Mouse (Mus musculus): ENCODE data around the gene Cpsf4. TPM values are rescaled to one million over a fixed set of nuclear protein-coding genes. Genes with fewer than 3 reads are reported as not detected.

Cpsf4 gene
- polyA plus RNA-seq, 1 experiment from 2014 or later, result 25.9 TPM

- peaks cover 20% of the 10 kb centered on the region for H3K4me1 ChIP-seq (ENCODE audit: control insufficient read depth, insufficient read depth, low read length)
- WGBS, result 89% methylated on average over 2 of the region's 2 CpGs
- H3K9ac ChIP-seq (ENCODE audit: low read length), result peak within 1 kb of the TSS; percentile 97
- ATAC-seq (replicated peaks; ENCODE audit: extremely low read depth, insufficient read depth, low FRiP score), result no peak
- H3K27me3 ChIP-seq (ENCODE audit: control insufficient read depth, insufficient read depth, low read length), result no peaks in the 10 kb centered on the region
- H3K4me2 ChIP-seq (ENCODE audit: low read depth, low read length), result peak within 1 kb of the TSS; percentile 68
- H3K4me3 ChIP-seq (ENCODE audit: low read length), result peak within 1 kb of the TSS; percentile 86
- H3K36me3 ChIP-seq (ENCODE audit: control insufficient read depth, insufficient read depth), result peaks cover 36% of the 10 kb centered on the region
- H3K27ac ChIP-seq (ENCODE audit: low read length), result peak within 1 kb of the TSS; percentile 96
- H3K9me3 ChIP-seq (replicated peaks; ENCODE audit: control insufficient read depth, low read length), result no peaks in the 10 kb centered on the region
These were observed 24.9 kb downstream of the Cpsf4 start, which contains the start of gene Atp5j2 for GRCm38 (mm10) chr5:145191962-145192361. Atp5j2 (minus strand) TSS chr5:145192062.

- ATAC-seq (replicated peaks; ENCODE audit: extremely low read depth, insufficient read depth, low FRiP score), result no peak
- H3K4me3 ChIP-seq (ENCODE audit: low read length), result no peak overlapping the region; the same call in 1 of the 2 replicates
- no peak overlapping the region for H3K9ac ChIP-seq (ENCODE audit: low read length)
- H3K36me3 ChIP-seq (ENCODE audit: control insufficient read depth, insufficient read depth), result peaks cover 18% of the 10 kb centered on the region
- H3K27ac ChIP-seq (ENCODE audit: low read length), result no peak overlapping the region
- H3K9me3 ChIP-seq (replicated peaks; ENCODE audit: control insufficient read depth, low read length), result no peaks in the 10 kb centered on the region
- peak overlapping the region; percentile 91 for H3K4me2 ChIP-seq (ENCODE audit: low read depth, low read length)
- H3K4me1 ChIP-seq (ENCODE audit: control insufficient read depth, insufficient read depth, low read length), result peaks cover 14% of the 10 kb centered on the region
- H3K27me3 ChIP-seq (ENCODE audit: control insufficient read depth, insufficient read depth, low read length), result no peaks in the 10 kb centered on the region
- 68% methylated on average over 7 of the region's 7 CpGs for WGBS
These were observed 33.4 kb downstream of the Cpsf4 start for GRCm38 (mm10) chr5:145200387-145200786.

GRCm38 (mm10) chr5:145201321-145201991 is 34.4 kb downstream of the Cpsf4 start, which contains the start of gene Zkscan14:
Zkscan14 (minus strand) TSS chr5:145201868.
- peak within 1 kb of the TSS; percentile 80 for H3K27ac ChIP-seq (ENCODE audit: low read length)
- H3K4me1 ChIP-seq (ENCODE audit: control insufficient read depth, insufficient read depth, low read length), result peaks cover 22% of the 10 kb centered on the region
- no peaks in the 10 kb centered on the region for H3K27me3 ChIP-seq (ENCODE audit: control insufficient read depth, insufficient read depth, low read length)
- no peak for ATAC-seq (replicated peaks; ENCODE audit: extremely low read depth, insufficient read depth, low FRiP score)
- no peaks in the 10 kb centered on the region for H3K9me3 ChIP-seq (replicated peaks; ENCODE audit: control insufficient read depth, low read length)
- peaks cover 8% of the 10 kb centered on the region; the same call in 1 of the 2 replicates for H3K36me3 ChIP-seq (ENCODE audit: control insufficient read depth, insufficient read depth)
- peak within 1 kb of the TSS; percentile 96 for H3K4me3 ChIP-seq (ENCODE audit: low read length)
- H3K4me2 ChIP-seq (ENCODE audit: low read depth, low read length), result peak within 1 kb of the TSS; percentile 91
- peak within 1 kb of the TSS; percentile 85 for H3K9ac ChIP-seq (ENCODE audit: low read length)
- WGBS, result under 1% methylated on average over 37 of the region's 37 CpGs

GRCm38 (mm10) chr5:145202446-145202845 is 35.4 kb downstream of the Cpsf4 start:
- no peak overlapping the region for H3K4me2 ChIP-seq (ENCODE audit: low read depth, low read length)
- H3K9me3 ChIP-seq (replicated peaks; ENCODE audit: control insufficient read depth, low read length), result no peaks in the 10 kb centered on the region
- peaks cover 22% of the 10 kb centered on the region for H3K4me1 ChIP-seq (ENCODE audit: control insufficient read depth, insufficient read depth, low read length)
- no peak overlapping the region for H3K4me3 ChIP-seq (ENCODE audit: low read length)
- 44% methylated on average over 3 of the region's 3 CpGs for whole genome bisulfite sequencing
- no peak overlapping the region for H3K9ac ChIP-seq (ENCODE audit: low read length)
- H3K36me3 ChIP-seq (ENCODE audit: control insufficient read depth, insufficient read depth), result 0 out of 2 replicates have a peak, but pooled peaks cover 2% of the 10 kb centered on the region
- no peaks in the 10 kb centered on the region for H3K27me3 ChIP-seq (ENCODE audit: control insufficient read depth, insufficient read depth, low read length)
- no peak for ATAC-seq (replicated peaks; ENCODE audit: extremely low read depth, insufficient read depth, low FRiP score)
- H3K27ac ChIP-seq (ENCODE audit: low read length), result no peak overlapping the region

GRCm38 (mm10) chr5:145203936-145204691 is 37.1 kb downstream of the Cpsf4 start, which contains the start of gene Zkscan5:
Zkscan5 (plus strand) TSS chr5:145204562.
- H3K36me3 ChIP-seq (ENCODE audit: control insufficient read depth, insufficient read depth), result peaks cover 4% of the 10 kb centered on the region; the same call in 1 of the 2 replicates
- peak within 1 kb of the TSS; percentile 73 for H3K4me2 ChIP-seq (ENCODE audit: low read depth, low read length)

GRCm38 (mm10) chr5:145205041-145205440 is 38.0 kb downstream of the Cpsf4 start:
- Histone ChIP-seq H3K9me3 (replicated peaks; ENCODE audit: control insufficient read depth, low read length) (no peaks in the 10 kb centered on the region), H3K9ac (ENCODE audit: low read length) (peak overlapping the region; percentile 81), H3K4me3 (ENCODE audit: low read length) (peak overlapping the region; percentile 87), H3K4me2 (ENCODE audit: low read depth, low read length) (peak overlapping the region; percentile 73), H3K27me3 (ENCODE audit: control insufficient read depth, insufficient read depth, low read length) (no peaks in the 10 kb centered on the region), H3K27ac (ENCODE audit: low read length) (peak overlapping the region; percentile 66), H3K4me1 (ENCODE audit: control insufficient read depth, insufficient read depth, low read length) (peaks cover 22% of the 10 kb centered on the region), H3K36me3 (ENCODE audit: control insufficient read depth, insufficient read depth) (peaks cover 12% of the 10 kb centered on the region)
- WGBS, result 5% methylated on average over 9 of the region's 9 CpGs
- no peak for ATAC-seq (replicated peaks; ENCODE audit: extremely low read depth, insufficient read depth, low FRiP score)

More at GRCm38 (mm10) chr5:145203936-145204691, 37.1 kb downstream of the Cpsf4 start, which contains the start of gene Zkscan5:
- Histone ChIP-seq H3K27ac (ENCODE audit: low read length) (peak within 1 kb of the TSS; percentile 96), H3K4me3 (ENCODE audit: low read length) (peak within 1 kb of the TSS; percentile 87), H3K4me1 (ENCODE audit: control insufficient read depth, insufficient read depth, low read length) (peaks cover 22% of the 10 kb centered on the region), H3K9ac (ENCODE audit: low read length) (peak within 1 kb of the TSS; percentile 81), H3K9me3 (replicated peaks; ENCODE audit: control insufficient read depth, low read length) (no peaks in the 10 kb centered on the region), H3K27me3 (ENCODE audit: control insufficient read depth, insufficient read depth, low read length) (no peaks in the 10 kb centered on the region)
- under 1% methylated on average over 22 of the region's 22 CpGs for WGBS
- peak; percentile 93 for ATAC-seq (replicated peaks; ENCODE audit: extremely low read depth, insufficient read depth, low FRiP score)

- no peak overlapping the region for H3K4me2 ChIP-seq (ENCODE audit: low read depth, low read length)
- ATAC-seq (replicated peaks; ENCODE audit: extremely low read depth, insufficient read depth, low FRiP score), result no peak
- 96% methylated on average over 6 of the region's 6 CpGs for WGBS
- no peaks in the 10 kb centered on the region; the same call in 1 of the 2 replicates for H3K9me3 ChIP-seq (replicated peaks; ENCODE audit: control insufficient read depth, low read length)
- H3K9ac ChIP-seq (ENCODE audit: low read length), result no peak overlapping the region
- H3K4me3 ChIP-seq (ENCODE audit: low read length), result no peak overlapping the region
- H3K4me1 ChIP-seq (ENCODE audit: control insufficient read depth, insufficient read depth, low read length), result peaks cover 14% of the 10 kb centered on the region
- H3K36me3 ChIP-seq (ENCODE audit: control insufficient read depth, insufficient read depth), result peaks cover 27% of the 10 kb centered on the region
- no peaks in the 10 kb centered on the region for H3K27me3 ChIP-seq (ENCODE audit: control insufficient read depth, insufficient read depth, low read length)
- H3K27ac ChIP-seq (ENCODE audit: low read length), result no peak overlapping the region
These were observed 40.4 kb downstream of the Cpsf4 start for GRCm38 (mm10) chr5:145207385-145207784.

GRCm38 (mm10) chr5:145207954-145208353 is 40.9 kb downstream of the Cpsf4 start:
- Histone ChIP-seq H3K27me3 (ENCODE audit: control insufficient read depth, insufficient read depth, low read length) (no peaks in the 10 kb centered on the region), H3K4me2 (ENCODE audit: low read depth, low read length) (no peak overlapping the region), H3K4me3 (ENCODE audit: low read length) (no peak overlapping the region), H3K9ac (ENCODE audit: low read length) (no peak overlapping the region), H3K4me1 (ENCODE audit: control insufficient read depth, insufficient read depth, low read length) (peaks cover 14% of the 10 kb centered on the region), H3K9me3 (replicated peaks; ENCODE audit: control insufficient read depth, low read length) (no peaks in the 10 kb centered on the region; the same call in 1 of the 2 replicates), H3K27ac (ENCODE audit: low read length) (no peak overlapping the region), H3K36me3 (ENCODE audit: control insufficient read depth, insufficient read depth) (peaks cover 32% of the 10 kb centered on the region)
- ATAC-seq (replicated peaks; ENCODE audit: extremely low read depth, insufficient read depth, low FRiP score), result no peak
- 87% methylated on average over 6 of the region's 6 CpGs for WGBS
